In the genomic region with DNA sequence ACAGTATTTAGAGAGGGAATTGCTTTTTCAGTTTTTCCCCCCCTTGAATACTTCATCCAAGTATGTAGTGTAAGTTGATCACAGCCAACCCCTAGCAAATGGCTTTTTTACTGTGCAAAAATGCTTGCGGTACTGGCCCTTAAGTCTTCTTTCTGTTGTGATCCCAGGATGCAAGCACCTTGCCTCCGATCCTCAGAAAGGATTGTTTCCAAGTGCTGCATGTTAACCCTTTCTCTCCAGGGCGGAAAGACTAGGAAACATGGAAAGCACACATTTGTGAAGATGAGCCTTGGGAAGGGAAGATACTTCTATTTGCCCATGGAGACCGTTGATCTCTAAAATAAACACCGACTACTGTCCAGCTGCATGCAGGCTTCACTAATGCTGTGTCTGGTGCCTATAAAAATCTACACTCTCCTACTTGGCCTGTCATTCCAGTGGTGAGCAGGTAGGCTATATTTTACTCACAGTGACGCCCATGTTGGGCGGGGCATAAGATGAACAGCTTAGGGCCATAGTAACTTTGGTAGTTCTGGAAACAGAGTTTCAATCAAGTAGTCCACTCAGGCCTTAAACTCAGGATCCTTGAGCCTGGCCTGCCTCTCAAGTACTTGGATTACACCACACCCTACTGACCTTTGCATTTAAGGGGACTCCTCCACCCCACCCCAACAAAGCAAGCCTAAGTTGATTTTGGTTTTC, we compare ENCODE assay signal across 9 mouse cellular contexts. TPM values are rescaled to one million over a fixed set of nuclear protein-coding genes. Genes with fewer than 3 reads are reported as not detected.
DNase-seq lines count a peak whose midpoint lies in the region; ATAC-seq lines count a peak whose summit lies in the region.
"Had no signal": no experiment of that assay in that cellular context is flagged by ENCODE, and none has a peak within 500 bp of the region (broad histone marks: within the 10 kb centered on the region; RNA-seq: fewer than 3 reads in every experiment).

No protein-coding gene starts in this region.

- H3K4me3 ChIP-seq in heart, embryonic 14.5 days (ENCODE audit: control insufficient read depth in 1 of 2, insufficient read depth in 1 of 2, low read depth in 1 of 2, low read length in 2 of 2), result peak overlapping the region in 1 of 2 experiments; percentile 92; a peak in 1 of 4 replicates
- peak overlapping the region; percentile 92 for H3K4me3 ChIP-seq in intestine, embryonic 14.5 days (ENCODE audit: low read depth, low read length)
- peak overlapping the region; percentile 100 for H3K4me3 ChIP-seq in midbrain, embryonic 13.5 days (replicated peaks)

- intact Hi-C loops in heart, postnatal 25 days (cut with DNase I), result loop anchor here (2.0 kb wide), 1 partner anchor 15 kb away; no protein-coding TSS in a partner anchor

- no peaks in the 10 kb centered on the region for H3K9me3 ChIP-seq in heart, embryonic 14.5 days (ENCODE audit: control insufficient read depth, low read length)
- no peaks in the 10 kb centered on the region for H3K9me3 ChIP-seq in intestine, embryonic 14.5 days (ENCODE audit: control insufficient read depth, low read length)
- no peaks in the 10 kb centered on the region for H3K9me3 ChIP-seq in midbrain, embryonic 13.5 days

- peak overlapping the region; percentile 75 for H3K4me2 ChIP-seq in heart, embryonic 14.5 days (ENCODE audit: low read length)
- peak overlapping the region; percentile 55 for H3K4me2 ChIP-seq in intestine, embryonic 14.5 days (ENCODE audit: low read length)
- peak overlapping the region; percentile 66 for H3K4me2 ChIP-seq in midbrain, embryonic 13.5 days (replicated peaks)

- no peak for ATAC-seq in heart, embryonic 14.5 days (ENCODE audit: insufficient number of reproducible peaks, insufficient read depth, low FRiP score, low read depth)
- ATAC-seq in intestine, embryonic 14.5 days (replicated peaks; ENCODE audit: low FRiP score, low TSS enrichment, low read depth), result peak; percentile 48
- 0 out of 2 replicates have a peak, but pooled peaks have one; percentile 18 for ATAC-seq in midbrain, embryonic 13.5 days

- H3K27ac ChIP-seq in heart, embryonic 14.5 days (replicated peaks in 1 of 2; ENCODE audit: control insufficient read depth in 1 of 2, insufficient read depth in 1 of 2, low read depth in 2 of 2, low read length in 2 of 2), result peak overlapping the region; percentile 39 to 61; a peak in 2 of 4 replicates
- peak overlapping the region; percentile 77; the same call in 1 of the 2 replicates for H3K27ac ChIP-seq in intestine, embryonic 14.5 days (ENCODE audit: low read depth)
- H3K27ac ChIP-seq in midbrain, embryonic 13.5 days, result peak overlapping the region; percentile 93
- H3K27ac ChIP-seq: macrophage had no signal

- no peaks in the 10 kb centered on the region for H3K27me3 ChIP-seq in heart, embryonic 14.5 days (ENCODE audit: control insufficient read depth, insufficient read depth, low read length)
- no peaks in the 10 kb centered on the region for H3K27me3 ChIP-seq in intestine, embryonic 14.5 days (replicated peaks; ENCODE audit: control insufficient read depth, insufficient read depth, low read length)
- no peaks in the 10 kb centered on the region for H3K27me3 ChIP-seq in midbrain, embryonic 13.5 days

- WGBS in heart, embryonic 14.5 days, result 35% methylated on average over 7 of the region's 7 CpGs
- WGBS in intestine, embryonic 14.5 days, result 12% methylated on average over 7 of the region's 7 CpGs
- WGBS in midbrain, embryonic 13.5 days, result 18% methylated on average over 7 of the region's 7 CpGs

- H3K9ac ChIP-seq in heart, embryonic 14.5 days (ENCODE audit: low read length), result peak overlapping the region; percentile 98; the same call in 1 of the 2 replicates
- H3K9ac ChIP-seq in intestine, embryonic 14.5 days (ENCODE audit: low read length), result peak overlapping the region; percentile 100
- H3K9ac ChIP-seq in midbrain, embryonic 13.5 days (replicated peaks), result peak overlapping the region; percentile 82

- no peak for DNase-seq in heart, postnatal 25 days (ENCODE audit: low spot score)
- DNase-seq in embryo, embryonic 9.5 days (ENCODE audit: extremely low spot score), result peak; percentile 68
- DNase-seq in intestine, embryonic 14.5 days (ENCODE audit: low spot score), result peak; percentile 66
- DNase-seq in cerebellum, postnatal 10 days, result no peak
- DNase-seq in right cerebral cortex, postnatal 25 days, result no peak
- DNase-seq in gastrocnemius, postnatal 4 days (ENCODE audit: low spot score in 2 of 2), result no peak

- peaks cover 13 to 23% of the 10 kb centered on the region in 2 experiments for H3K4me1 ChIP-seq in heart, embryonic 14.5 days (ENCODE audit: control insufficient read depth in 2 of 2, insufficient read depth in 2 of 2, low read length in 2 of 2)
- H3K4me1 ChIP-seq in intestine, embryonic 14.5 days (replicated peaks; ENCODE audit: control insufficient read depth, insufficient read depth, low read length), result peaks cover 20% of the 10 kb centered on the region
- peaks cover 27% of the 10 kb centered on the region for H3K4me1 ChIP-seq in midbrain, embryonic 13.5 days (replicated peaks)

- peaks cover 19% of the 10 kb centered on the region; the same call in 1 of the 2 replicates for H3K36me3 ChIP-seq in heart, embryonic 14.5 days (ENCODE audit: control insufficient read depth, insufficient read depth, low read length)
- H3K36me3 ChIP-seq in intestine, embryonic 14.5 days (ENCODE audit: control insufficient read depth, insufficient read depth, low read length), result 0 out of 2 replicates have a peak, but pooled peaks cover 3% of the 10 kb centered on the region
- peaks cover 13% of the 10 kb centered on the region for H3K36me3 ChIP-seq in midbrain, embryonic 13.5 days

RNA-seq across cellular contexts. Expression of gene Sox4, which starts 5.6 kb away (rescaled TPM):
- polyA plus RNA-seq in heart, embryonic 14.5 days (2014; fragmentation: Nextera tagmentation; extraction: Ambion mirVana), result 69.5 and 79.2 TPM in 2 replicates
- 10 to 100 TPM; 21.3 to 41.6 TPM for total RNA-seq in heart, postnatal 25 days (2021)
- 55.3 and 59.3 TPM in 2 replicates for polyA plus RNA-seq in intestine, embryonic 14.5 days (2014; fragmentation: Nextera tagmentation; extraction: Ambion mirVana)
- 193 and 239 TPM in 2 replicates for polyA plus RNA-seq in midbrain, embryonic 13.5 days (2015; fragmentation: Nextera tagmentation; extraction: Ambion mirVana)
- total RNA-seq in gastrocnemius, postnatal 4 days (2021), result 10 to 100 TPM; 51.8 to 52.8 TPM

Comparison
In these comparisons a context has a peak if more than half of its experiments do, and no peak if none do; other contexts are left out.
1. DNase-seq: peak in embryo, embryonic 9.5 days (single experiment) and intestine, embryonic 14.5 days (single experiment); none in heart, postnatal 25 days (single experiment), cerebellum, postnatal 10 days (0 of 2), right cerebral cortex, postnatal 25 days (single experiment) and gastrocnemius, postnatal 4 days (0 of 2).
2. Peak in every context shown above with its lines, with median percentiles within 50 percentile points of each other: H3K27ac ChIP-seq, H3K4me2 ChIP-seq and H3K9ac ChIP-seq.